Mouse (Mus musculus): ENCODE results near the gene C2cd3.
"Not testable (repeated sequence)": the region's sequence is repeated elsewhere in the genome, so short reads cannot be mapped to it uniquely, and the experiment has no call there.

C2cd3 gene

GRCm38 (mm10) chr7:100470796-100471406 lies 98.9 kb downstream of the C2cd3 start:
- no peak for DNase-seq (ENCODE audit: low spot score)

- DNase-seq (ENCODE audit: low spot score), result no peak
These were observed 99.4 kb downstream of the C2cd3 start for GRCm38 (mm10) chr7:100471407-100471797.

- no peak for DNase-seq (ENCODE audit: low spot score)
These were observed 100.7 kb downstream of the C2cd3 start, which contains the start of gene Ucp3 for GRCm38 (mm10) chr7:100472777-100473176. Ucp3 (plus strand) TSS chr7:100472990.

GRCm38 (mm10) chr7:100473846-100474454 lies 101.9 kb downstream of the C2cd3 start:
- no peak for DNase-seq (ENCODE audit: low spot score)

GRCm38 (mm10) chr7:100474680-100475079 lies 102.6 kb downstream of the C2cd3 start:
- no peak for DNase-seq (ENCODE audit: low spot score)

GRCm38 (mm10) chr7:100479100-100479822 lies 107.2 kb downstream of the C2cd3 start:
- no peak for DNase-seq (ENCODE audit: low spot score)

GRCm38 (mm10) chr7:100479823-100480164 lies 107.8 kb downstream of the C2cd3 start:
- DNase-seq (ENCODE audit: low spot score), result no peak

- DNase-seq (ENCODE audit: low spot score), result no peak
These were observed 108.1 kb downstream of the C2cd3 start for GRCm38 (mm10) chr7:100480175-100480574.

GRCm38 (mm10) chr7:100482046-100482445 lies 110.0 kb downstream of the C2cd3 start:
- not testable (repeated sequence) for DNase-seq (ENCODE audit: low spot score)

- no peak for DNase-seq (ENCODE audit: low spot score)
These were observed 112.5 kb downstream of the C2cd3 start for GRCm38 (mm10) chr7:100484493-100484892.

- no peak for DNase-seq (ENCODE audit: low spot score)
These were observed 115.3 kb downstream of the C2cd3 start for GRCm38 (mm10) chr7:100487301-100487700.

- DNase-seq (ENCODE audit: low spot score), result no peak
These were observed 116.5 kb downstream of the C2cd3 start for GRCm38 (mm10) chr7:100488474-100489048.

GRCm38 (mm10) chr7:100492391-100493116 lies 120.5 kb downstream of the C2cd3 start:
- no peak for DNase-seq (ENCODE audit: low spot score)

- peak; percentile 85 for DNase-seq (ENCODE audit: low spot score)
These were observed 121.1 kb downstream of the C2cd3 start, which contains the start of gene Ucp2 for GRCm38 (mm10) chr7:100493117-100493483. Ucp2 (plus strand) TSS chr7:100493337.

GRCm38 (mm10) chr7:100493484-100494414 lies 121.7 kb downstream of the C2cd3 start:
- no peak for DNase-seq (ENCODE audit: low spot score)

- DNase-seq (ENCODE audit: low spot score), result no peak
These were observed 122.4 kb downstream of the C2cd3 start for GRCm38 (mm10) chr7:100494415-100494831.

GRCm38 (mm10) chr7:100495042-100495441 lies 123.0 kb downstream of the C2cd3 start:
- DNase-seq (ENCODE audit: low spot score), result no peak

- no peak for DNase-seq (ENCODE audit: low spot score)
These were observed 123.7 kb downstream of the C2cd3 start for GRCm38 (mm10) chr7:100495581-100496251.

- DNase-seq (ENCODE audit: low spot score), result no peak
These were observed 124.3 kb downstream of the C2cd3 start for GRCm38 (mm10) chr7:100496371-100496770.

- DNase-seq (ENCODE audit: low spot score), result no peak
These were observed 124.8 kb downstream of the C2cd3 start for GRCm38 (mm10) chr7:100496791-100497190.

- DNase-seq (ENCODE audit: low spot score), result no peak
These were observed 125.4 kb downstream of the C2cd3 start for GRCm38 (mm10) chr7:100497402-100497801.
